Mouse (Mus musculus) spleen, postnatal 14 days (tissue): ENCODE results near the gene Nob1.

Source experiments
- DNase-seq, 2 experiments: peaks; one replicate each; pipeline ENCODE4 v3.0.0; 2021 to 2022; ENCODE audit warnings: low spot score in 2 of 2

The Nob1 gene

DNA sequence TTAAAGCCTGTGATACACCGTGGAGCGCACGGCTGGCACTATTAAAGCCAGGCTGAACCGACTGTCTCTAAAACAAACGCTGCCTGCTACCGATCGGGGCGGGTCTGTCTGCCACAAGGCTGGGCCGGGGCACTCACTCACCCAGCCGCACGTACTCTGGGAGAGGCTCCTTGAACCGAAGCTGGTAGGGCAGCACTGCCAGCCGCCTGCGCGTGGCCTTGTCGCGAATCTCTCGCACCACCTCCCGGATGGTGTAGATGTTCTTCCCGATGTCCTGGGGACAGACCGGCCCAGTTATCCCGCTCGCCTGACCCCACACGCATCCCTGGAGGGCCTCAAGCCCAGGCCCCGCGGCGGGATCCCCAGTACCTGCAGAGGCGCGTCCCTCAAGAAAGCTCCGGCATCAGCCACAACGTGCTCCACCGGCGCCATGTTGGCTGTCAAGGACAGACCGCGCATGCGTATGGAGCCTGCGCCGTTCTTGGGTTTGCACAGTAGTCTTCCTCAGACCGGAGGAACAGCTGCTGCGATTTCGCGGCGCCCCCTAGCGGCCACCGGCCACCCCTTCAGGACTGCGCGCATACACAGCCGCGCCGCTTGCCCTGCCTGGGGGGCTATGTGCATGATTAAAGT, at the start of gene Nob1:
Gene Nob1, minus strand, starts transcription at position 455 of the 633 bp plus-strand sequence.
- DNase-seq: peak; percentile 94 to 97

- no peak for DNase-seq
These were observed 48.5 kb upstream of the Nob1 start for GRCm38 (mm10) chr8:107473369-107473768.

GRCm38 (mm10) chr8:107472403-107473100, 47.7 kb upstream of the Nob1 start:
- no peak for DNase-seq

DNA sequence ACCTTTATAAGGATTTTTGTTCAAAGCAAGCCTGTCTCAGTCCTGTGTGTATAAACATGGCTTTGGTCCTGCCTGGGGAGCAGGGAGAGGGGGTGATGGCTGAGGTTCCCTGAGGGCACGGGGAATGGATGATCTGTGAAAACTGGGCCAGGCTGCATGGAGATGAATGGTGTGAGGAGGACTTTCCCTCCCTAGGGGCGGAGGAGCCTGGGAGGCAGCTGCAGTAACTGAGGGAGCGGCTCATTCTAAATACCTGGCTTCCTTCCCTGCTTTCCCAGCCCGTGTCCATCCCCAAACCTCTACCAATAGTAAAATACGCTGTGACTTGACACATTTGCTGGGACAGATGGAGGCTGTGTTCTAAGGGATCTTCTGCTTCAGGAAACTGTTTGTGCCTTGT, 45.5 kb upstream of the Nob1 start:
- DNase-seq: no peak

DNA sequence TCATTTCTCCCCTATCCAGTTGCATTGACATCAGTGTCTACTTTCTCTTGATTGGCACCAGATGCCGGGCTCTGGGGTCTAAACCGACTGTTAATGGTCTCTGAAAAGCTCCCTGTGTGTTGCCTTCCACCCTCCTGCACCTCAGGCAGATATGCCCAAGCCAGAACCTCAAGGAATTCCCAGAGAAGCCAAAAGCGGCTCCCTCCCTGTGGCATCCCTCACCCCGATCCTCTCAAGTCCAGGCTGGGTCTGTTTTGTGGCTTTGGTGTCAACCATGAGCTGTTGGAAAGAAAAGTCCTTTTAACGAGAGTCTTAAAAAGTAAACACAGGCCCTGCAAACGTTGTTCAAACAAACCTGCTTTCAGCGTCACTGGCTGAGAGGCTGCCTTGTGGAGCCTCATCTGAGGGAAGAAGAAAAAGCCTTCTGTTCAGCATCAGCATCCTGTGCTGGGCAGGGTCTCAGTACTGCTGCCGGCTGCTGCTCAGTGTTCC, 44.0 kb upstream of the Nob1 start:
- no peak for DNase-seq

GRCm38 (mm10) chr8:107466642-107467041, 41.8 kb upstream of the Nob1 start:
- no peak for DNase-seq

- no peak for DNase-seq
These were observed 40.6 kb upstream of the Nob1 start for GRCm38 (mm10) chr8:107465332-107465990.

DNA sequence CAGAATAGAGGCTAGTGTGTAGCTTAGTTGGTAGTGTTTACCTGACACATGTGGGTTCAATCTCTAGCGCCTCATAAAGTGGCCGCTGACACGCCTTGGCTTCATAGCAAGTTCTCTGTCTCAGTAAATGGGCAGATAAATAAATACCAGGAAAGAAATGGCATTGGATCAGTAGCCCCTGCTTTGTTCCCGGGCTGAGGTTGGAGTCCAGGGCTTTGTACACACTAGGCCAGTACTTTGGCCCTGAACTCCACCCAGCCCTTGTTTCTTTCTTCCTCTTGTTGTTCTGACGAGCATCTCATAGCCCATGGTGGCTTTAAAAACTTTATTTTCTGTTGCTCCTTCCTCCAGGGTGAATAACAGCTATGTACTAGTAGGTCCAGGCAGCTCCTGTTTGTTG, 37.6 kb upstream of the Nob1 start:
- no peak for DNase-seq

- no peak for DNase-seq
These were observed 33.4 kb upstream of the Nob1 start for GRCm38 (mm10) chr8:107458281-107458680.

DNA sequence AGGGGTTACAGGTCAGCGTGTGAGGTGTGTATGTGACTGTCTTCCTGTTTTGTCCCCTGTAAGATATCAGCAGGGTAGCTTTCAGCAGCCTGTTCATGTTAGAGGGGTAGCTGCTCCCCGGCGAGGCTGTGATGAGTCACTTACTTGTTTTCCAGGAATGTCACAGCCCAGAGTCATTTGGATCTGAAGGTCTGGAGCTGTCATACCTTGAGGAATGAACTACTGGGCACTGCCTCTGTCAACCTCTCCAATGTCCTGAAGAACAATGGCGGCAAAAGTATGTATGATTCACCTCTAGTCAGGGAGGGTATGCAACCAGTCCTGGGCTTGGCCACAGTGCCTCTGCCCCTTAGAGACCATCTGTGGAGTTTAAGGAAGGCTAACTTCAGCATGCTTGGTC, 32.9 kb upstream of the Nob1 start:
- DNase-seq: no peak

DNA sequence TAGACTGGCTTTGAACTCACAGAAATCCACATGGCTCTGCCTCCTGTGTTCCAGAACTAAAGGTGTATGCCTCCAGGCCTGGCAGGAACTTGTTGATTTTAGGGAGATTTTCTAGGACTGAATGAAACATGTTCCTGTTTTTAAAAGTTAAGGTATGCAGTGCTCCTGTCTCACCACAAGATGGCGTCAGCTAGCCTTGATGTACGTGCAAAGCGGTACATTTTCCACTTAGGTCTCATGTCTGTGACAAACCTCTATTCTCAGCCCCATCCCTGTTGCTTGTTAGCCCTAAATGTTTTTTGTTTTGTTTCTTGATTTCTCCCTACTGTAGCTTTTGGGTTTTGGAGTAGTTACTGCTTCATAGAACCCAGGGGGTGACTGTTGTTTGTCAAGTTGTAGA, 30.4 kb upstream of the Nob1 start:
- DNase-seq: peak in 1 of 2 experiments; percentile 25

DNA sequence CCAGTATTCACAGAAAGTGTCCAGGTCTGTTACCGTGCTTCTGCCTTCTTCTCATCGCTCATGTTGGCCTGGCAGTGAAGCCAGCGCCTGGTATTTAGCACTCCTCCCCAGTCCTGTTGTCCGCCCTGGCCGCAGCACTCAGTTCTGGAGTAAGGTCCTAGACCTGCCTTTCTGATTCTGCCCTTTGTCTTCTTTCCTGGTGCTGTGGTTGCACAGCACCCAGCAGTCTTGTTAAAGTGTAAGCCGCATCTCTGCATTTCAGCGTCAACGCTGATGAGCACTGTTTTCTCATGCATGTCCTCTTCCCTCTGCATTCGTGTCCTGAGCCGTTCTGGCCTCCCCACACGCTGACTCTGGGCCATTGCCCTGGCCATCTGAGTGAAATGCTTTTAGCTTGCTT, 28.5 kb upstream of the Nob1 start:
- no peak for DNase-seq

DNA sequence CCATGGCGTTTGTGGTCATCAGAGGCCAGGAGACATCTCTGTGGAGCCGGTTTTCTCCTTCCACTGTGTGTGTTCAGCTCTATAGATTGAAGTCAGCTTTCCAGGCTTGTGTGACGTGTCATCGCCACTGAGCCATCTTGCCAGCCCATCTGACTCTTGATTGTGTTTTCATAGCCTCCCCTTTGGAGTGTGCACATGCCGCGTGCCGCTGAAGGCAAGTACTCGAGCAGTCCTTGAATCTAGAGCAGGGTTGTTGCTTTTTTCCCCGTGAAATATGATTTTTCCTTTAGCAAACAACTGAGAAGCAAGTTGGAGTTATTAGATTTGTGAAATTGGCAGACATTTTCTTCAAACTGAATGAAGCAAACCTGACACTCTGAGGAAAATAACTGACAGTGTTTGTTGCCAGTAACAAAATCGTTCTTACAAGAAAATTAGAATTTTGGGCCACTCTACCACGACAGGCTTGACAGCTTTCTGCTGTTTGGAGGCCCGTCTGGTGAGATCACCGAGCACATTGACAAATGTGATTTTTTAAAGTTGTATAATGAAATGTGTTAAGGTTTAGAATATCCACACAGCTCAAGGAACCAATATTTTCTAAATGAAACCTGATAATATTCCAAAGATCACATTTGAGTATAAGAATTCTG, 26.7 kb upstream of the Nob1 start:
- no peak for DNase-seq

- DNase-seq: no peak
These were observed 24.8 kb upstream of the Nob1 start for GRCm38 (mm10) chr8:107449655-107450054.

- DNase-seq: no peak
These were observed 24.3 kb upstream of the Nob1 start for GRCm38 (mm10) chr8:107449130-107449529.

DNA sequence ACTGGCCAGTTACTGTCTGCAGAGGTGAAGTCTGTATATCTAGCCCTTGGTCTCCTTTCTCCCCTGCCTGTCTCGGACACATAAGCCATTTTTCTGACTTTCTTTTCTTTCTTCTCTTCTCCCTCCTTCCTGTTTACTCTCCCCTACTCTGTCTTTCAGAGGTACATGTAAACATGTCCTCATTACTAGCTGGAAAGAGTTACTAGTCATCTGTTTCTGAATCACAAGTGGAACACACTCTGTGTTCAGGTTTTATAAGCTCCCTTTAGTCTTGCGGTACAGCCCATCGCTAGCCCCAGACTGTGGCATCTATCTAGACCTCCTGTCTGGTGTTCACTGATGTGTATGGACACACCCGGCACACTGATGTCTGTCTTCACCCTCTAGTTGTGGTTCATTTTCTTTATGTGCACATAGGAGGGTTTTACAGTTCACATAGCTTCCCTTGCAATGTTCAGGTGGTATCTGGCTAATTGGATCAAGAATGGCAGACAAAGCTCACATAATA, 23.6 kb upstream of the Nob1 start:
- DNase-seq: no peak

GRCm38 (mm10) chr8:107447713-107448112, 22.9 kb upstream of the Nob1 start:
- DNase-seq: no peak

DNA sequence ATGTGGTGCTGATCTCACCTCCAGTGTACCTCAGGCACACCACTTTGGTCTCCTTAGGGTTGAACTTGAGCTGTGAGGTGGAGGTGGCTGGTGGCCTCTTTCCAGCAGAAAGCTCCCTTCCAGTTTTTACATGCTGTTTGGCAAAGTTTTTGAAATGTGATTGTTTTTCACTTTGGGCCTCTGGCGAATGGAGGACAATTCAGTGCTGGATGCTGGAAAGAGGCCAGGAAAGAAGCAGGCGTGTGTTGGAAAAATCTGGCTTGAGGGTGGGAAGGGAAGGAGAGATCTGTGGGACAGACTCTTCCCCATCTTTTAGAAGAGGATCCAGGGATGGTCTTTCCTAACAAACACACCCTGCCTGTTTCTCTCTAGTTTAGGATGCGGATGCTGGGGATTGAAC, 19.8 kb upstream of the Nob1 start:
- no peak for DNase-seq

GRCm38 (mm10) chr8:107439880-107440625, 15.2 kb upstream of the Nob1 start:
- DNase-seq: peak in 1 of 2 experiments; percentile 16

DNA sequence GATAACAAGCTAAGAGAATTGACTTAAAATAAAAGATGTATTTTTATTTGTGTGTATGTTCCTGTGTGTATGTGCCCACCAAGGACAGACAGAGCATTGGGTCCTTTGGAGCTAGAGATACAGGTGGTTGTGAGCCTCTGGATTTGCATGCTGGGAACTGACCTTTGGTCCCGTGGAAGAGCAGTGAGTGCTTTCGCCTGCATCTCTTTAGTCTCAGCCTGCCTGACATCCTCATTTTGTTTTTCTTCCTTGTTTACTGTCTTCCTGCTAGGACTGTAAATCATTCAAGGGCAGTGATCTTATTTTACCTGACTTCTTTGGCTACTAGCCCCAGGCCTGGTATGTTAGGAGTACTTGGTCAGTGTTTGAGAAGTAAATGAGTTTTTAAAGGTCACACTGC, 12.9 kb upstream of the Nob1 start:
- DNase-seq: no peak

DNA sequence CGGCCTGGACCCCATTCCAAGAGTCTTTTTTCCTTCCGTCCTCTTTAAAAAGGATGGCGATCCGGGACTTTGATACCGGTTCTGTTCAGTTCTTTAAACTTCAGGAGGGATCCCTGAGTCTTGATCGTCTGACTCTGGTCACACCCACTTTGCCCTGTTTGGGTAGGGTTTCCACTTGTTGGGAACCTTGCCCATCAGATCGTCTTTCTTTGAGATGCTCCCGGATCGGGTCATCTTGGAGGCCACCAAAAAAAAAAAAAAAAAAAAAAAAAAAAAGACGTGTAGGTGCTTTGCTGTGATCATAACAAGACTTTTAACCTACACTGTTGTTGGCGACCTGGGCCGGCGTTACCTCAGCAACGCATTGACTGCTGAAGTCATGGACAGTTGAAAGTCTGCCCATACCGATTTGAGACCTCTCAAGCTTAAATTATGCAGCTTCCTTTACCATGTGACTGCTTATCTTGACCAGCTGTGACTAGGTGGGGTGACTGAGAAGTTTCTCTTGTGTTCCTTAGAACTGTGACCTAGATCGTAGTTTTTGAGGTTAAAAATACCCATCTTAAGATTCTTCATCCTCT, 12.1 kb upstream of the Nob1 start:
- DNase-seq: peak; percentile 36 to 42
